Mouse (Mus musculus) Patski (cell line): ENCODE results near the gene Gdf5. TPM values are rescaled to one million over a fixed set of nuclear protein-coding genes. Genes with fewer than 3 reads are reported as not detected.
"Not testable (repeated sequence)": the region's sequence is repeated elsewhere in the genome, so short reads cannot be mapped to it uniquely, and the experiment has no call there.

ENCODE experiments used
- ATAC-seq: fragments of 100-300 bp; one replicate; pipeline ENCODE4 v1.8.0; 2021
- CTCF ChIA-PET: fragments of 350-600 bp; sonication (Branson Sonifier 250); formaldehyde crosslinking; loops from one replicate; lab custom pipeline; 2022; ENCODE audit warnings: inconsistent platforms; lab: Charles Lee
- POLR2A ChIA-PET: fragments of 350-600 bp; sonication (Branson Sonifier 250); formaldehyde crosslinking; loops from one replicate; lab custom pipeline; 2022; ENCODE audit warnings: antibody characterized with exemption, inconsistent platforms; lab: Charles Lee
- DNase-seq: peaks from one replicate; pipeline ENCODE4 v3.0.0-alpha.2; 2011; ENCODE audit warnings: low read depth, low spot score
- H3K27me3 ChIP-seq: fragments of 371-371 bp; one replicate; pipeline ENCODE4 v1.5.1; 2021
- CTCF ChIP-seq: fragments of 100-300 bp; IDR thresholded peaks from one replicate; pipeline ENCODE4 v1.5.1; 2021
- in situ Hi-C: fragments of 300-500 bp; cut with MboI; formaldehyde crosslinking; loops from 3 replicates; pipeline ENCODE4 v1.11.1; 2018; ENCODE audit warnings: low pct_unique_long_range_greater_than_20kb, mixed read lengths
- polyA plus RNA-seq: library from polyadenylated mRNA; unstranded; gene quantifications from one replicate; pipeline ENCODE4 v1.2.3, GENCODE M21; 2021

The Gdf5 gene
- polyA plus RNA-seq, 1 experiment from 2014 or later, result 0.03 TPM

- no peaks in the 10 kb centered on the region for H3K27me3 ChIP-seq
- ChIA-PET CTCF (interaction anchor here (0.8 to 2.3 kb wide), 4 partner anchors 7 to 117 kb away, joined by 3 to 16 read pairs (median 4); no protein-coding TSS in a partner anchor), POLR2A (interaction anchor here (0.7 kb wide), 1 partner anchor 97 kb away, joined by 3 read pairs; no protein-coding TSS in a partner anchor)
- no peak for TF ChIP-seq CTCF
- ATAC-seq (no peak), DNase-seq (no peak)
- in situ Hi-C loops, result loop anchor here (5.0 kb wide), 1 partner anchor 97 kb away; no protein-coding TSS in a partner anchor
Observed at GRCm38 (mm10) chr2:155944685-155945084, 482 bp downstream of the Gdf5 start.

- CTCF ChIA-PET, result interaction anchor here (1.1 to 1.2 kb wide), 2 partner anchors 9 to 95 kb away, joined by 3 read pairs; no protein-coding TSS in a partner anchor
- in situ Hi-C loops, result no loop called here
- ATAC-seq (no peak), DNase-seq (no peak)
- POLR2A ChIA-PET, result no interaction called here
- H3K27me3 ChIP-seq, result no peaks in the 10 kb centered on the region
- no peak for TF ChIP-seq CTCF
Observed at GRCm38 (mm10) chr2:155943463-155943862, 1.7 kb downstream of the Gdf5 start.

- ChIA-PET POLR2A (interaction anchor here (0.6 kb wide), 1 partner anchor 89 kb away, joined by 3 read pairs; no protein-coding TSS in a partner anchor), CTCF (no interaction called here)
- H3K27me3 ChIP-seq, result no peaks in the 10 kb centered on the region
- no peak for TF ChIP-seq CTCF
- in situ Hi-C loops, result no loop called here
- no peak for DNase-seq
- no peak for ATAC-seq
Observed at GRCm38 (mm10) chr2:155941697-155942442, 3.3 kb downstream of the Gdf5 start.

GRCm38 (mm10) chr2:155940681-155941080 lies 4.5 kb downstream of the Gdf5 start, which contains the start of gene Gm15557:
TSS of gene Gm15557 (plus strand) at chr2:155940728.
- H3K27me3 ChIP-seq, result no peaks in the 10 kb centered on the region
- ATAC-seq, result no peak
- ChIA-PET POLR2A (interaction anchor here (0.5 to 1.1 kb wide), 3 partner anchors 15 to 1569 kb away, joined by 3 to 5 read pairs (median 4); no protein-coding TSS in a partner anchor), CTCF (no interaction called here)
- in situ Hi-C loops, result no loop called here
- no peak for TF ChIP-seq CTCF
- DNase-seq, result no peak

- in situ Hi-C loops, result no loop called here
- DNase-seq, result no peak
- ChIA-PET POLR2A (interaction anchor here (0.5 to 1.1 kb wide), 2 partner anchors 16 to 1568 kb away, joined by 3 to 5 read pairs; no protein-coding TSS in a partner anchor), CTCF (interaction anchor here (1.1 to 1.2 kb wide), 3 partner anchors 9 to 108 kb away, joined by 3 read pairs; no protein-coding TSS in a partner anchor)
- TF ChIP-seq CTCF, result no peak
- no peaks in the 10 kb centered on the region for H3K27me3 ChIP-seq
- no peak for ATAC-seq
Observed at GRCm38 (mm10) chr2:155939897-155940529, 5.2 kb downstream of the Gdf5 start.

GRCm38 (mm10) chr2:155929531-155930442 lies 15.4 kb downstream of the Gdf5 start, which contains the start of gene Uqcc1:
TSS of gene Uqcc1 (minus strand) at chr2:155930310.
- ChIA-PET CTCF (interaction anchor here (1.1 to 2.5 kb wide), 2 partner anchors 9 to 17 kb away, joined by 3 to 7 read pairs; no protein-coding TSS in a partner anchor), POLR2A (interaction anchor here (1.4 to 2.4 kb wide), 3 partner anchors 26 to 80 kb away, joined by 3 to 10 read pairs (median 4); no protein-coding TSS in a partner anchor)
- peak; percentile 54 for DNase-seq
- ATAC-seq, result peak; percentile 74
- in situ Hi-C loops, result no loop called here
- H3K27me3 ChIP-seq, result no peaks in the 10 kb centered on the region
- TF ChIP-seq CTCF, result no peak

- CTCF ChIA-PET, result interaction anchor here (1.1 to 2.5 kb wide), 2 partner anchors 12 to 18 kb away, joined by 3 to 7 read pairs; no protein-coding TSS in a partner anchor
- no peak for TF ChIP-seq CTCF
- H3K27me3 ChIP-seq, result no peaks in the 10 kb centered on the region
- DNase-seq, result no peak
- in situ Hi-C loops, result no loop called here
- POLR2A ChIA-PET, result interaction anchor here (1.4 to 2.4 kb wide), 2 partner anchors 25 to 79 kb away, joined by 4 to 10 read pairs; no protein-coding TSS in a partner anchor
- ATAC-seq, result no peak
Observed at GRCm38 (mm10) chr2:155928711-155929345, 16.3 kb downstream of the Gdf5 start.

- ATAC-seq, DNase-seq, in situ Hi-C loops, H3K27me3 ChIP-seq, POLR2A ChIA-PET, CTCF ChIA-PET: not testable (repeated sequence)
Observed at GRCm38 (mm10) chr2:155925213-155925612, 20.0 kb downstream of the Gdf5 start.

- POLR2A ChIA-PET, result no interaction called here
- in situ Hi-C loops, result no loop called here
- ATAC-seq, result no peak
- H3K27me3 ChIP-seq, result no peaks in the 10 kb centered on the region
- CTCF ChIA-PET, result interaction anchor here (0.9 kb wide), 1 partner anchor 8 kb away, joined by 3 read pairs; no protein-coding TSS in a partner anchor
- DNase-seq, result no peak
- TF ChIP-seq CTCF, result no peak
Observed at GRCm38 (mm10) chr2:155923143-155923542, 22.0 kb downstream of the Gdf5 start.
